Mouse (Mus musculus): ENCODE measurements around the gene Zyx.

Zyx gene

DNA sequence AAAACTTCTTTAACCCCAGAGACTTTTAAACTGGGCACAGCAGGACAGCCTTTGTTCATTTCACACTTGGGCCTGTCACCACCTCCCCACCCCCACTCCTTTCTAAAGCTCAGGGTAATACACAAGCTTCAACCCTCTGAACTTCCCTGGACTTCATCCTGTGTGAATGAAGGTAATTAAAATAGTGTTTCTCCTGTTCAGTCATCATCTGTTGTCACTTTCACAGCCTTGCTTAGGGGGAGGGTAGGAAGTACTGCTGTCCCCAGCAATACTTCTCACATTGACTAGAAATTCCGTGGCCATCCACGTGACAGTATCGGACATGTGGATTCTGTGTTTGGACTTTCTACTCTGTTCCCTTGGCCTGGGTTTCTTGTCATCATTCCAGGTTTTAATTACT is 20.4 kb downstream of the Zyx start:
- no peak for DNase-seq (ENCODE audit: low read depth)

DNA sequence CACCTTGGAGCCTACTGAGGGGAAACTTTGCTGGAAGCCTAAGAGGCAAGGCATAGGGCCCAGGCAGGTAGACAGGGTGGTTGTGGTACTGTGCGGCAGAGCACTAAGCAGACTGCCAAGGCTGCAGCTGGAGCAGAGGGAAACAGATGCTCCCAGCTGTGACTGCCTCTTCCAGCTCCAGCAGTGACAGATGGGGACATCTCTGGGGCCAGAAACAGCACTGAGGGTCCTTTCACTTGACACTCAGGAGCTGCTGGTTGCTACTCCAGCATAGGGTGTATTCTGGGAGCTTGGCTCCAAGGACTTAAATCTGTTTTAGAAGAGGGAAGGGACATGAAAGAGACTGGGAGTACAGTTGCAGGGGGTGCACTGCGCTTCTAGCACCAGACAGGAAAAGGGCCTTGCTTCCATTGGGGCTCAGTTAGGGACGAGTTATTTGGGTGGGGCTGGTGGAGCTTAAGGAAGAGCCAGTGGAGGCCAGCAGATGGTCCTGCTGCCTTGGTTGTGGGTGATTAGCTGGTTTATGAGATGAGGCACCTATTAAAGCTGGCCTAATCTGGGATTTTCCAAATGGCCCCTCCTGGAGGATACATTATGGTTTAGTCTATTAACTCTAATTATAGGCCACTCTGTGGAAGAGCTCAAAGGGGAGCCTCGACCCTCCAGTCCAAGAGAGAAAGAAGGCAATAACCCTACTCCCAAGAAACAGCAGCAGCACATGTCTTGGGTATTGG is 21.4 kb downstream of the Zyx start:
- no peak for DNase-seq (ENCODE audit: low read depth)

DNA sequence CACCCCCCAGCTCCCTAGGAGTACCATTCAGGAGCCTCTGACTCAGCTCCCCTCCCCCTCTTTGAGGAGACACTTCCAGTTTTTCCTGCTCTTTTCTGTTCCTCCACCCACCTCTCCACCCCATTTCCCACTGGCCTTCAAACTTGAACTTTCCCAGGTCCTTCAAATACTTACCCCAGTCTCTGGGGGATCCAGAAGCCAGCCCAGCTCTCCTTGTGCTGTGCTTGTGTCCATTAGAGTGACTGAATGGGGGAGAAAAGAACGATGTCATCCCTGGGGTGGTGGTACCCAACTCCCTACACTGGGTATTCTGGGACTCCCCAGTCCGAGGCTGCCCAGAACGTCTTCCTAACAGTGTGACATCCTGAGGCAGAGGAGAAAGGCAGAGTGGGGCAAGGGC is 22.6 kb downstream of the Zyx start:
- DNase-seq (ENCODE audit: low read depth): no peak

DNA sequence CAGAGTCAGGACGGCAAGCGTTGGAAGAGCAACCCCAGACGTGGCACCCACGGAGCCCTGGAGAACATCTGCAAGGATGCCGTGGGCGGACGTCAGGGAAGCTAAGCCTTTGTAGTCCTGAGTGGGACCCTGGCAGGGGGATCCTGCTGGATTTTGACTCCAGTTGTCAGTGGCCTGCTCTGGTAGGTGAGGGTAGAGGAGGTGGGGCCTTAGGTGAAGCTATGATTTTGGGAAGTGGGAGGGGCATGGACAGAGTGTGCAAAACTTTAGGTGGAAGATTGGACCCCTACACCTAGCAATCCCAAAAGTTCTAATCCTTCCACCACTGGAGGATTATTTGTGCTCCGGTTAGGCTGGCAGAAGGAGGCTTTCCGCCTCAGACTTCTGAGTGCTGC is 23.0 kb downstream of the Zyx start:
- no peak for DNase-seq (ENCODE audit: low read depth)

DNA sequence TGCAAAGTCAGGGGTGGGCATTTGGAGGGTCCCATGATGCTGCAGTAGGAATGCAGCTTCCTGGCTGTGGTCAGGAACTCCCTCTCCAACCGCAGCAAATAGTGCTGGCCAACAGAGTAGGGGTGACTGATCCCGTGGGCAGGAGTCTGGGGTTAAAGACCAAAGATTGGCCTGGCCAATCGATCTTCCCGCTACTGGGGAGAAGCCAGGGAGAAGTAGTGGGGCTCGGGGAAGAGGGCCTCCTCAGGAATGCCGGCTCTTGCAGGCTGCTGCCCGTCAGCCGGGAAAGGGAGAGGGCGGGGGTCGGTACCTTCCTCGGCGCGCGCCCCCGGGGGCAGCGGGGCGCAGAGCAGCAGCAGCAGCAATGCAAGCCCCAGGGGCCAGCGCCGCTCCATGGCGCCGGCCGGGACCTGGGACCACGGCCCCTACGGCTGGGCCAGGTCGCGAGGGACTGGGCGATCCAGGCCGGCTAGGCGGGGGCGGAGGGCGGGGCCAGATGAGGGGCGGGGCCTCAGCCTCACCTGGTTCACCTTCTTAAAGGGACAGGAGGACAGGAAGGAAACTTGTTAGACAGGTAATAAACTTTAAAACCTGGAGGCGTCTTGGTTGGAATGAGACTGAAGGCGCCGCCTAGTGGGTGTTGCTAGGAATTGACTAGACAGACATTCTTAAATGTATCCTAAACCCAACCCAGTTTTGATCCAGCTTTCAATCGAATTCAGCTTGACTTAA is 23.6 kb downstream of the Zyx start, which contains the start of gene Epha1:
Gene Epha1 (minus strand): TSS at position 453 of the 732 bp plus-strand sequence.
- no peak for DNase-seq (ENCODE audit: low read depth)

DNA sequence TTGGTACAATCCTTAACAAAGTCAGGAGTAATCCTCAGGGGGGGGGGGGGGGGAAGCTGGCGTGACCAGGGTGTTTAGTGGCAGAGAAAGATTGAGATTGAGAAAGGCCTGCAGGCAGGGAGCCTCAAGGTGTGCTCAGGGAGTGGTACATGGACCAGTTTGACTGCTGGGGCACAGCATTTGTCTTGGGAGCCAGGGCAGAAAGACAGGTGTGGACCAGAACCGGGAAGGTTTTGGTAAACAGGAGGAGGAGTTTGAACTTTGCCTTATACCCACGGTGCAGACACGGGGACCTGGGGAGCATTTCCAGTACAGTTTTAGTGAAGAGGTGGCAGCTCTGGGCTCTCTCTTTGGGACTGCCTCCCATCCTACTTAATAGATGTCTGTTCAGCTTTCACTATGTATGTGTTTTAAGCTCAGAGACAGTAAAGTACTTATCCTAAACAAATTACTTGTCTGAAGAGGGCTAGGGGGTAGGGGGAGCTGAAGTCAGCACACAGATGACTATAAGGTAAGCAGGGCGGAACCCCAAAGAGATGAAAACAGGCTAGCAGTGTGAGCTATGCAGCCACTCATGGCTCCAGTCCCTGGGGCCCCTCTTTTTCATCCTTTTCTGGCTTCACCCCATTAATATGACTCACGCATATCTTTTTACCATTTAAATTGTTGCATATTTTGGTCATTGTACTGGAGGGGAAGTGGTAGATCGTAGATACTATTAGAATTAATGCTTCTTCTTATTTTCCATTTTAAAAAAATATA is 24.4 kb downstream of the Zyx start:
- no peak for DNase-seq (ENCODE audit: low read depth)

DNA sequence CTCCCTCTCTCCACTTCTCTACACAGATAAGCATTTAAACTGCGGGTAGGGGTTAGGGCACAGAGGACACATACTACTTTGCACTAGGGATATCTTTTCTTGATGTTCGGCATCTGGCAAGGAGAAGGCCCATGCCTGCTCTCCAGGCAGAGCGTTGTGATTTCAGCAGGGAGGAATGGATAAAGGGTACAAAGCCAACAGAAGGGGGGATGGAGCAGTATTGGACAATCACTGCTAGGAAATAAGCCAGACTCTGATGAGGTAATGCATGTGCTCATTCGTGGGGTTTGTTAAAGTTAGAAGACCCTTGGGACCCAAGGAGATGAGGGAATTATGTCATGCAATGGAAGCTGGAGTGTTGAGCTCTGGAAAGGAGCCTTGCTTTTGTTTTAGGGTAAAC is 25.3 kb downstream of the Zyx start:
- no peak for DNase-seq (ENCODE audit: low read depth)

DNA sequence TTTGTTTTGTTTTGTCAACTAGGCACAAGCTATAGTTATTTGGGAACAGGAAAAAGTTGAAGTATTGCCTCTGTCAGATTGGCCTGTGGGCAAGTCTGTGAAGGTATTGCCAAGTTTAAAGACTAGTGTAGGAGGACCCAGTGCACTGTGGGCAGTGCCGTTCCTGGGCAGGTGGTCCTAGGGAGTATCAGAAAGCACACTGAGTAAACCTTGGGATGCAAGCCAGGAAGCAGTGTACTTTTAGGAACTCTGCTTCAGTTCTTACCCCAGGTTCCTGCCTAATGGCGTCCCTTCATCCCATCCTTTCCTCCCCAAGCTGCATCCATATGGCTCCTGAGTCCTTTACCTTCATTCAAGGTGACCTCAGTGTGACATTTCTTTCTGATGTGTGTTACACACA is 25.7 kb downstream of the Zyx start:
- no peak for DNase-seq (ENCODE audit: low read depth)

DNA sequence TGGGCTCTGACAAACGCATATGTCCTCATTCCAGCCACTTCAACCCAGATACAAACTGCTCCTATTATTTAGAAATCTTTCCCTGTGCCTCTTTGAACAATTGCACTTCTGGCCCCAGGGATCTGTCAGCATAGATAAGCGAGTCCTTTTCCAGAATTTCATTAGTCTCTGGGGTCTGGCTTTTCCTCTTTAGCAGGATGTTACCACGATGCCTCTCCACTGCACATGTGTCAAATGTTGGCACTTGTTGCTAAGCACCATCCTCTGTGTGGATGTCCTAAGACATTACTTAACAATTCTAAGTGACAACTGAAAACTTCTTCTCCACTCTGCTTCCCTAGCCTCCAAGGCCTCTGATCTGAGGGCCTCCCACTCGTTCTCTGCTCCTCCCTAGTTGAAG is 26.6 kb downstream of the Zyx start:
- no peak for DNase-seq (ENCODE audit: low read depth)

DNA sequence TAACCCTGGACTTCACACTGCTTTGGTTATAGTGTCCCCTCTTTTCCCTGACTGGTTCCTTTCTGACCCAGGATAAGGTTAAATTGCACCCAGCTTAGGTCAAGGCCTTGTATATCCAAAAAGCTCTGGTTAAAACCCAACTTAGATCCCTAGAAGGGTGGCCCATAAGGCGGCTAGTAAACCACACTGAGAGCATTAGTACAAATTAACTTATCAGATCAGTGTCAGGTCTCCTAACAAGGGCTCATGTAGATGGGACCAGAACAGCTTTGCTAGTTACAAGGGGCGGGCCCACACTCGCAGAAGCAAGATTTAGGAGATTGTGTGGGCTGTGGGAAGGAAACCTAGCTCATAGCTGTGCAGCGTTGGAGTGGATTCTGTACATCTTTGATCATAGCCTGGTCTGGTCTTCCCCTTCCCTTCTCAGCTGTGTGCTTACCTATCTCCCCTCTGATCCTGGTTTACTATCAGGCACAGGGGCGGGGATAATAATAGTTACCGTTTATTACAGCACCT is 27.1 kb downstream of the Zyx start:
- no peak for DNase-seq (ENCODE audit: low read depth)

DNA sequence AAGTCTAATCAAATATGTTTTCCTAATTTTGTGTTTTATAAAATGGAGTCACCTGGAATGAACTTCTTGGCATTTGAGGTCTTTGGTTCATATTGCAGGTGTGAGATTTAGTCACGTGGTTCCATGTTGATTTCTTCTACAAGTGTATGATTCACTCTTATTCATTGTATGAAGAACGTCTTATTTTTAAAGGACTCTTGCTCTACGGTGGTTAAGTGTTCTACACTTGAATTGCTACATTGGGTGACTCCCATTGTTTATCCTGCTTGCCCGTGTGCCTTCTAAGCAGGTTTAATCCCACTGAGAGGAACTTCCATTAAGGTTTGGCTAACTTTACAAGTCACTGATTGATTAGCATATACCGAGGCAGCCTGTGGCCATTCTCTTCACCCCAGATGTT is 27.9 kb downstream of the Zyx start:
- no peak for DNase-seq (ENCODE audit: low read depth)

DNA sequence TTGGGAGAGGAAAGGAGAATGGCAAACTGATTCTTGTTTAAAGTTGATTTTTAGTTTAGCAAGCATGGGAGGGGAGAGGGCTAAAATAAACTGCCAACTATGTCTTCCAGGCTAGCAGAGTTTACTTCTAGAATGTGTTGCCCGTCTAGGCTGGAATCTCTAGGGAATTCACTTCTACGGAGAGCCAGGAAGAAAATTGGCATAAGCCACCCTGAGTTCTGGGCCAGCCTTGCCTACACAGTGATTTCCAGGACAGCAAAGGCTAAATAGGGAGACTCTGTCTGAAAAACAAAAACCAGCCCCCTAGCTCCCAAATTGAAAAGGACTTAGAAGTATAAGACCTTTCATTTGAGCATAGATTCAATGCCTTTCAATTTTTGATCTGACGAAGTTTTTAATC is 30.1 kb downstream of the Zyx start:
- no peak for DNase-seq (ENCODE audit: low read depth)

DNA sequence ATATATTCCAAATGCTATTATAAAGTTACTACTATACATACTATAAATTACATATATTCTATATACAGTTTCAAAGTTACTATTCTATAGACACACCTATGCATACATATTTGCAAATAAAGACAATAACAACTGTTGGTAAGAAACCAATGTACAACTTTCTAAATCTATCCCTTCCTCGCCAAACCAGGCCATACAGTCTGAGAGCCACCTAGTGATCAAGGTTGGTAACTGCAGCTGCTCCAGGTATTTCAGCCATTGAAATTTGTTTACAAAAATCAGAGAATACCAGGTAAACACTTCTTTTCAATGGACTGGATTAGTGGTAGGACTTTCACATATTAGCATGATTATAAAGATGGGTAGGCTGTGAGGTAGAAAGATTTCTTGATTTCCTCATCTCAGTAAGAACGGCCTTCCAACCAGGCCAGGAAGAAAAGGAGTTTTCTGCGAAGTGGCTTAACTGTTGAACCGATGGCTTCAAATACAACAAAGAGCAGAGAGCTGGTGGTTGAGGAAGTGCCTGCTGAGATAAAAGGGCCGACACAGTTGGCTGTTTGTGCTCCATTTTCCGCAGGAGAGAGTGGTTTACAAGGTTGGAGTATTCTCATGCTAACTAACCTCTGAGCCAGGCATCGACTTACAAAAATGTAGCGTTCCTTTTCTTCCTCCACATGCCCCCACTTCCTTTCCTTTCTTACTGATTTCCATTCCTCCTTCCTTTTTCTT is 31.1 kb downstream of the Zyx start:
- DNase-seq (ENCODE audit: low read depth): no peak

DNA sequence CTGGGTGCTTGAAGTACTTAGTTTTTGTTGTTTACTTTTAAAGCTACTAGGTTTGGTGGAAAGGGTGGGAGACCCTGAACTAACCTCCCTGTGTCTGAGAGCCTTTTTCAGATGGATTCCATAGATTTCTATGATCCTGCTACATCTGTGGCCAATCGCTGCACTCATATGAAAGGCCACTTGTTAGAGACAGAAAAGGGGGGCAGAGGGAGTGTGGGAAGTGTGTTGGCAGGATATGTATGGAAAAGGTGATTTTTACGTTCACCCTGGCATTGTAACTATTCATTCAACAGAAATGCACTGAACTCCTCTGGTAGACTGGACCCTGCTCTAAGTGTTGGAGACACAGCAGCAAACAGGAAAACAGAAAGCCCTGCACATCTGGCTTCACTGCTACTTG is 31.8 kb downstream of the Zyx start:
- DNase-seq (ENCODE audit: low read depth): no peak

DNA sequence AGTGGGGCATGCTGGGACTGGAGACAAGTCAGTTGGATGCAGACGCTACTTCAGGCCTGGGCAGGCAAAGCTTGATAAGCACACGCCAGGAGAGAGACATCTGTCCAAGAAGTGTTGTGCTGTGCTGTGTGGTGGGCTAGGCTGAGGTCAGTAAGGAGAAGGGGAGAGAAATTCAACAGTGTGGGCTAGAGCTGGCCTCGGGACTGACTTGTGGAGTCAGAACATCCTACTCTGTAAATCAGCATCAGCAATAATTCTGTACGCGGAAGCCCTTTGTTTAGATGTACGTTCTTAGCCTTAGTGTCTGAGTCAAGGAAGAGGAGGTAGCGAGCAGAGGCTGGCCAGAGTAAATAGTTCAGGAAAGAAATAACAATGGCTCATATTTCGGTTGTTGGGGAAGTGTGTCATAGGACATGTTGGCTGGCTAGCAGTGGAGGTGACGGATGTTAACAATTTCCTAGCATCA is 32.5 kb downstream of the Zyx start:
- DNase-seq (ENCODE audit: low read depth): no peak

DNA sequence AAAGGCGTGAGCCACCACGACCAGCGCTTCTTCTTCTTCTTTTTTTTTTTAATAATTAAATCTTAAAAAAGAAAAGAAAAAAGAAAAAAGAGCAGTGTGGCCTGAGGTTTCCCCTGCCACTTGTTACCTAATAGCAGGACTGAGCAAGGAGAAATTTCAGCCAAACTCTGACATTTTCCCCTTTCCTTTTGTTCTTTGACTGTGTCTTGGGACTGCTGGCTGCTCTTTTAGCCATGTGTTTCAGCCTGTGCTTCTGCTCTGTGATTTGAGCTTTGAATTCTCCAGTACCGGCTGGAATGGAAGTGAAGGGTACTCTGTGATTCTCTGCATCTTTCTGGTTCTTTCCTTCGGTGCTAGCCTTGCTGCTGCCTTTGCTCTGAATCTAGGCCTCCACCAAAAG is 33.9 kb downstream of the Zyx start:
- DNase-seq (ENCODE audit: low read depth): no peak

DNA sequence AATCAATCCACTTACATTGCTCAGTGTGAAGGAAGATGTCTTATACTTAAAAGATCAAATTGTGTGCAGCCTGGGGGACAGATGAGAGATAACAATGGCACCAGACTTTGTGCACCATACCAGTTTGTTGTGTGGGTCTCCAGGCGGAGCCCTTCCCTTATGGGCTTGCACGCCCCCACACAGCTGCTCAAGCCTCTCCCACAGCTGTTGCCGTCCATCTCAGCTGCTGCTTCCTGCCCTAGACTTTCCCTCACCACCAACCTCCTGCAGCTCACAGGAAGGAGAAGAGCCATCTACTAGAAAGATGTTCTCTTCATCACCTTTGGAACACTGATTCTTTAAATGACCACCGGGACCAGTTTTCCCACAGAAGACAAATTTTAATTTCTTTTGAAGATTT is 36.2 kb downstream of the Zyx start:
- DNase-seq (ENCODE audit: low read depth): no peak

DNA sequence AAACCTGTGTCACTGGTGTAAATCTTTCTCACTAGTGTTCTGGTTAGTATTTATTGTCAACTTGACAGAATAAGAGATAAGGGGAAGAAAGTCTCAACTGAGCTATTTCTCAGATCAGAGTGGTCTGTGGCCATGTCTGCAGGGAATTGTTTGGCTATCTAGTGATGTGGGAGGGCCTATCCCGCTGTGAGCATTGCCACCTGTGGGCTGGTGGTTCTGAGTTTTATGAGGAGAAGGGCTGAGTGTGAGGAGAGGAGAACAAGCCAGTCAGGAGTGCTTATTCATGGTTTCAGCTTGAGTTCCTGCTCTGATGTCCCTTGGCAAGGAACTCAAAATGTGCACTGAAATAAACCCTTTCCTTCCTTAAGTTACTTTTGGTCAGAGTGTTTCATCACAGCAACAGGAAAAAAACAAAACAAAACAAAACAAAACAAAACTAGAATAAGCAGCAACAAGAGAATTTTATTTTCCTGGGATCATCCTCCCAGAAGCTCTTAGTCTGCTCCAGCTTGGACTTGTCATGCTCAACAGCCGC is 42.4 kb downstream of the Zyx start:
- no peak for DNase-seq (ENCODE audit: low read depth)

DNA sequence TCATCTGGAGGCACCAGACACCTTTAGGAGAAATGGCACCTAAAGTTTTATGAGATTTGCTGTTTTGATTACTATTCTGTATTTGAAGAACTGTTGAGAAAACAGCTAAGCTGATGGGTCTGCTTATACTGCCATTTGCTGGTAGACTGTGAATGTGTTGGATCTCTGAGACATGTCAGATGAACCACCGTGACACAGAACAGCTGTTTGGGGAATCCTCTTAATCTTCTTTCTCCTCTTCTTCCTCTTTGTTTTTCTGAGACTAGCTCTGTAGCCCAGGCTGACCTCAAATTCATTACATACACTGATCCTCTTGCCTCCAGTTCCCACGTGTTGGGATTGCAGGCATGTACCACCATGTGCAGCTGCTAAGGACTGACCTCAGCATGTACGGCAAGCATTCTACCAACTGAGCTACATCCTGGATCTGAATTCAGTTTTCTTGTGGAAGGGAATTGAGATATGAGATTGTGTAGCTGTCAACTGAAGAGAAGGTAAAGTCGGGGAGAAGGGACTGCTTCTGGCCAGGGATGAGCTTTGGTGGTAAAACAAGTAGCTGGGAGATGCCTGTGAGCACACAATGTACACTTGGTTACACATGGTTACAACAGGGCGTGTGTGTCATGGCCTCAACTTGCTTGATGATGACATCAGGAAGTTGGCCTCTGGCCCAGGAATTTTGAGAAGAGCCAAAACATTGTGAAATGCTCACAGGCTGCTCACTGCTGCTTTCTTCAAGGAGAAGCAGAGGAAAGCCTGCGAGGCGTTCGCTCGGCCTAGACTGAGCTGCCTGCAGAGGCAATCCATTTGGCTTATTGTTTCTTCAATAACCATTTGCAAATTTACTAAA is 46.8 kb downstream of the Zyx start:
- no peak for DNase-seq (ENCODE audit: low read depth)

DNA sequence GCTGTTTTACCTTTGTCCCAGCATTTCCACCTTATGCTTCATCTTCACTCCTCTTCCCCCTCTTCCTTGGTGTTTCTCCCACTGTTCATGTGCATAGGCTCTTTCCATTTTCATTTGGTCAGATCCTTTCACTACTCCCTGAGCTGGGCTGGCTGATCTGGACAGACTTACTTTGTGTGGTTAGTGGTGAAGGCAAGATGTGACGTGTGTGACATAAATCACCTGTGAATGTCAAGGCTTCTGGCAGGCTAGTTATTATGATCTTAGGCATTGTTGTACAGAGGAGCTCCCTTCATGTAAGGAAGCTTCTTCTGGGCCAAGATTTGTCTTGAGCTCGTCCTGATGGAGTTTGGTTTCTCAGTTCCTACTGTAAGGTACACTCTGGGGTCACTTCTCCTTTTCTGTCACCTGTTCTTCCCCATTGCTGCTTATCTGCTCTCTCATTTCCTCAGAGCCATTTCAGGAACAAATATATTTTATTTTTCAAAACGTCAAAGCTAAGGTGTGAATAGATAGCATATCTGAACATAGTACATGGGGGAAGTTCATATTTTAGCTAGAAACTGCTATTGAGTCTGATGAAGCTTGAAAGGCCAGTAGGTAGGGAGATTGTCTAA is 47.7 kb downstream of the Zyx start:
- DNase-seq (ENCODE audit: low read depth): no peak

Data from c-Kit-positive CD71-negative TER-119-negative erythroid progenitor cells, embryonic 14.5 days (primary cell).